Mouse (Mus musculus) T-helper 2 cell (primary cell): ENCODE measurements at regions not wholly inside any gene's neighbourhood (a gene's known extent, or its start where the extent isn't known, plus 50 kb on each side); places are given as distances from the start of the nearest gene placed in this dataset.

Experiments
- in situ Hi-C: fragments of 300-600 bp; cut with MboI, MseI; formaldehyde crosslinking; loops from one replicate; pipeline ENCODE4 v1.15.1; 2025; ENCODE audit warnings: high pct_unique_total_duplicates

DNA sequence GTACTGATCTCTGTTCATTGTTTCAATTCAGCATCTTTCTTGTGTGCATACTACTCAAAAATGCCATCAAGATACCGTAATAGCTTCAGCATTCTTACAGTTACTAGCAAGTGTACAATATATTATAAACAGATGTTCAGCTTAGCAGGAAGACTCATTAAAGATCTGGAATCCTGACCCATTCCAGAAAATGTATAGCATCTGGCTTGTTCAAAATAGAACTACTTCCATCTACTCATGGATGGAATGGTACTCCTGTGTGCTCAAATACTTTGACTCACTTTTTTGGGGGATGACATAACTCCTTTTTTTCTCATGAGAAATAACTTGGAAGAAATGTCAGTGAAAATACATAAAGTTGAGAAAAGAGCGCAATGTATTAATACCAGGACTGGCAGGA is 291.2 kb upstream of the Manea start:
- in situ Hi-C loops, result no loop called here

DNA sequence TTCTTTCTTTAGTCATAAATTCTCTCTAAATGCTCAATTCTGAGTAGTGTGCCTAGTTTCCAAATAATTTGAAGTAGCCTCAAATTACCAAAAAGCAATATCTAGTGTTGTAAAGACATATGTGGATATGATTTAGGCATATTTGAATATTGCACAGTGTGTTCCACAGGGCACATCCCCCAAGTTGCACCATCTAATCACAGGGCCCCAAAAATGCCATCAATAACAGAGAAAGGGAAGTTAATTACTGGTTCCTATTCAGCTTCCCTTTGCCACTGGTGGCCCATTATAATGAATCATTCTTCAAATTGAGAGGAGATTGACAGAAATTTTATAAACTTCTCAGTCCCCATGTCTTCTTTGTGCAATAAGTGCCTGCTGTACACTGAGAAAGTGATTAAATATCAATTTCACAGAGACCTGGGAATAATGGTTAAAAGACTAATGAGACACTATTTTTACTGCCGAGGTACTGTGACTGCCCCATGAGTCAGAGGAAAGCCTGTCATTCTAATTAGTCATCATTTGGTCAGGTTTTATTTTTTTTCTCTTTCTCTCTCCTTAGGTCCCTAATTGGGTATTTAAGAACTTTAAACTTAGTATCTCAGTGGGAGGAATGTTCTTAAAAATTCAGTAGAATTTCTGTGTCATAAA is 284.0 kb upstream of the Manea start:
- in situ Hi-C loops, result no loop called here

DNA sequence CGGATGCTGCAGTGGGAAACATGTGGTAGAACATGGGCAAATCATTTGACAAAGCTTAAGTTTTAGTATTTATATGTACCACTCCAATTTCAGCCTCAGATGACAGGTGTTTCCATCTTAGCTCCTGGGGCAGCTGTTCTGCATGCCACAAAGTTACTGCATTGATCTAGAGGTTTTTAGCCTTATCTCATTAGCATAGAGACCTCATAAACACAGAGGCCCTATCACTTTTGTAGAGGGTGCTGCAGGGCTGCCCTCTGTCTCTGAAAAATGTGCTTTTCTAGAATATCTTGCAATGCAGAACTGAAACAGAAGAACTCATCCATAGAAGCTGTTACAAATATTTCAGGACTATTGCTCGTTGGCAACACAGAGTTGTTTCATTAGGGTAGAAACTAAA is 283.0 kb upstream of the Manea start:
- in situ Hi-C loops, result no loop called here

DNA sequence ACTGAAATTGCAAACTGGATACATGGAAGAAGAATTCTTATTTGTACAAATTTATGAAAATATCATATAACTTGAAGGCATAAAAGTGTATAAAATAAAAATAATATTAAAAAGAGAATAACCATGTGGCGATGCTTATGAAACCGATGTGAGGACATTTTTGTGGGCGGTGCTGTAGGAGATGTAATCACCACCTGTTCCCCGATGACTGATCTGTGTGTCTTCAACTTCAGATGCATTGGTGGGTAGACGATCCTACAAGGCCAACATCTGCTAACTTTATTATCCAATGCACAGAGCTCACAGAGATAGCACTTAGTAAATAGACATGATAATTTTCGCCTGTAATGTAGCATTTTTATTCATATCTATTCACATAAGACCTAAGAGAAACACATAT is 281.1 kb upstream of the Manea start:
- in situ Hi-C loops, result no loop called here

DNA sequence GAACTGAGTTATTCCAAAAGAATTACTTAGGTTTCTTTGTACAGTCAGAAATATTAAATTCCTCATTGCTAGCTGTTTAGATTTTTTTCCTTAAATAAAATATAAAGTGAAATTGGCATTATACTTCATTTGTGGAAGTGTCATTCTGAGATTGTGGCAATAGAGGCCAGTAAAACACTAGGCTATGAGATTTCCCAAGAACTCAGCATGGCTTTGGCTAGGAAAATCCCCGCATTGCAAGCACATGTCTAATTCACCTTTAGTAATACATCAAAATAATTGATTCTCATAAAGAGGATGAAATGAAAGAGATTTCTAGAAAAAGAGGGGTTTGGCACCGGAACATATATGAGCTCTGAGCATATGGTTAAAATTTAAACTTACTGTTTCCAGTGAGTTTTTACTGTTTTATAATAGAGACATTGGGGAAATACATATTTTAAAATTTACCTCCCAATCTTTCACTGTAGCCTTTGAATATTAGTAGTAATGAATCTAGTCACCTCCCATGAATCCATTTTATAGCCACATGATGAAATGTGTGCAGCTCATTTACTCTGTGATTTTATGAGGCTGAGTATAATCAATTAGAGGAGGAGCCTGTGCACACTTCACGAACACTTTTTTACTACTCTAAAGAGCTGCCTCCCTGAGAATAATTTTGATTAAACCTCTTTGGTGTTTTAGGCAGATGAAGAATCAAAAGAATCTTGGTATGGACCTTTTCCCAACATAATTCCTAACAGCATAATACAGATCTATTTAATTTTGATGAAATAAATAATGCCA is 242.6 kb upstream of the Manea start:
- in situ Hi-C loops, result no loop called here

DNA sequence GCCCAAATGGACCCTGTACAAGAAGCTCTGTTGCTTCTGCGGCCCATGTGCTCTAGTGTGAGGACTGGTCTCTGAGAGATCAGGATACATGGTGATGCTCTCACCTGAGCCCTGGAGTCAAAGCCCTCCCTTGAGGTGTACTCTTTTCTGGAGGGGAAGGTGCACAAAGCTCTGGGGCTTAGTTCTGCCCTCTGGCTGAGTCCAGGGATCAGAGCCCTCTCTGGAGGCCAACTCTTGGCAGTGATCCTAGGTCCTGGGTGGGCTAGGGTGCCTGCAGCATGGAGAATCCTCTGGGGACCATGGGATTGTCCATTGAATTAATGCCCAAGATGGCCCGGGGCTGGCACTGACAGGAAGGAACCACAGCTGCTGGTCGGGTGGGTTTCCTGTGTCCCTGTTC is 209.0 kb upstream of the Manea start:
- in situ Hi-C loops, result no loop called here

DNA sequence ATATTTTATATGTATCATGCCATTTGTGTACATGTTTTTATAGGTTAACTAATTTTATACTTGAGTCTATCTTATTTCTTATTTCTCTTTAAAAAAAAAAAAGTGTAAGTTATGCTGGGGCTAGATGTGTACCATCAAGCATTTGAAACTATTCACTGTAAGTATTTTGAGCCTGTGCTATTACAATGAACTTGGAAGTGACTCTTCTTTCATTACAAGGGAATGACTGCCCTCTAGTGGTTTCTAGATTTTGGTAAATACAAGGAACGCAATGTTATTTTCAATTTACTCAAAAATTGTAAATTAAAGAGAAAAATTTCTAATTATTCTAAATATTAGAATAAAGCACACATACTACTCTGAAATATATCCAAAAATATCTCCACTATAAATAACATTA is 197.1 kb upstream of the Manea start:
- in situ Hi-C loops, result loop anchor here (25.0 kb wide), 1 partner anchor 1632 kb away; no protein-coding TSS in a partner anchor

DNA sequence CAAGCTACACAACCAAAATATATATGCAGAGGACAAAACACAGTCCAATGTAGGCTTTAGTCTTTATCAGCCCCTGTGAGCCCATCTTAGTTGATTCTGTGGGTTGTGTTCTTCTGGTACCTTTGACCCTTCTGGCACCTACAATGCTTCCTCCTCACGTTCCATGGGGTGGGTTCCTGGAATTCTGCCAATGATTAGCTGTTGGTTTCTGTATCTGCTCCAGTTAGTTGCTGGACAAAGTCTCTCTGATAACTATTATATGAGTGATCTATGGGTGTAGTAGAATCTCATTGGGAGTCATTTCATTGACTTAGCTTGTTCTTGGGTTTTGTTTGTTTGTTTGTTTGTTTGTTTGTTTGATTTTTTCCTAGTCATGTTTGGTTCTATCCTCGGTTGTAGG is 195.8 kb upstream of the Manea start:
- in situ Hi-C loops, result loop anchor here (25.0 kb wide), 1 partner anchor 1630 kb away; no protein-coding TSS in a partner anchor

DNA sequence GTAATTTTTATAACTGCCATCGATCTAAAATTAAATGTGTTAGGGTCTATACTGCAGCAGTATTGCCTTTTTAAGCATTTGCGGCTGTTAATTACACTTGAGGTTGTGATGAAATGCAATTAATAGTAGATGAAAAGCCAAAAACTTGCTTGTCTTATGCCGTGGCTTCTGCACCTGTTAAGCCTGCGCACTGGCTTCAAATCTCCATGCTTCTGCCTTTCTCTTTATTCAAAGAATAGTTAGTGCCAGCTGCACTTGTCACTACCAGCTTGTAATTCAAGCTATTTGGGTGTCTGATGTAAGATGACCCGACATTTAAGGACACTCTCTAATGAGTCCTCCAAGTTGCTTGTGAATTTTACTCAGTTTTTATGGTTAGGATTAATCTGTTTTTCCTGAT is 161.3 kb upstream of the Manea start:
- in situ Hi-C loops, result no loop called here

DNA sequence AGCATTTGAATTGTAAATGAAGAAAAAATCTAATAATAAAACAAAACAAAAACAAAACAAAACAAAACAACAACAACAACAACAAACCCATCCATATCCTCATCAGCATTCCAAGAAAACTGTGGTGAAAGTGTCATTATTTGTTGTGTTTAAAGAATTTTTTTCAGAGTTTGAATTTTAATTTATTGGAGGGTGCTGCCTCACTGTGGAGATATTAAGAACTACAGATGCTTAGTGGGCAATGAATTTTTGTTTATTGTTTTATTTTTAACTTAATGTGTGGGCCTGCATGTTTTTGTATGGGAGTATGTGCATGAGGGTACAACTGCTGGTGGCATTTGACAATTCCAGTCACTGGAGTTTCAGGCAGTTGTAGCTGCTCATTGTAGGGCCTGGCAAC is 147.6 kb upstream of the Manea start:
- in situ Hi-C loops, result no loop called here

DNA sequence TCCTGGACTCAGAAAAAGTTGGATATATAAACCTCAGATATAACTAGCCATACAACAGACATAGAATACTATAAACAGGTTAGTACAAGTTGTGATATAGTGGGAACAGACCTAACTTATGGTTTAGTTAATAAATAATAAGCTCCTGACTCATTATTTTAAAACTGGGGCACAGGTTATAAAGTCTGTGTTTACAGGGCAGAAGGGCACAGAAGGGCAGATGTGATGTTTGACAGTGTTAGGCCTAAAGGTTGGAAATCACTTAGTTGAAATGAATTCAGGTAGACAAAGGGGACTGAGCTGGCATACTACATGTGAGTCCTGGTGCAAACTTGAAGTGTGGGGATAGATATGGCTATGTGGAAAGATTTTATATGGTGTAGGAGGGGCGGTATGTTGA is 128.2 kb upstream of the Manea start:
- in situ Hi-C loops, result no loop called here

DNA sequence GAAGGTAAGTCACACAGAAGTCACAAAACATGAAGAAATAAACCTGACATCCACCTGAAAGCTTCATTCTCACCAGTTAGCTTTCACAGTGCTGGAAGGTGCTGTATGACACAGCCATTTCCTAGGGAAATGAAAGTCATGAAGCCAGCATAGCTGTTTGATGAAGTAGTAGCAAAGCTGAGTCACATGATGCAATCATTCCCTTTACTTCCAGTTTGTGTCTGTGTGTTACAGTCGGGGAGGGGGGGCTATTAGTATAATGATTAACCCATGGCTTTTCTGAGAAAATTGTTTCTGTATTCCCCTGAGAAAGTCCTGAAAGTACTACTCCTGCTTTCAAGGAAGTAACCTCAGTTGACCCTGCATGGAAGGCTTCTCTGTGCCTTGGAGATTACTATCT is 94.8 kb upstream of the Manea start:
- in situ Hi-C loops, result no loop called here

DNA sequence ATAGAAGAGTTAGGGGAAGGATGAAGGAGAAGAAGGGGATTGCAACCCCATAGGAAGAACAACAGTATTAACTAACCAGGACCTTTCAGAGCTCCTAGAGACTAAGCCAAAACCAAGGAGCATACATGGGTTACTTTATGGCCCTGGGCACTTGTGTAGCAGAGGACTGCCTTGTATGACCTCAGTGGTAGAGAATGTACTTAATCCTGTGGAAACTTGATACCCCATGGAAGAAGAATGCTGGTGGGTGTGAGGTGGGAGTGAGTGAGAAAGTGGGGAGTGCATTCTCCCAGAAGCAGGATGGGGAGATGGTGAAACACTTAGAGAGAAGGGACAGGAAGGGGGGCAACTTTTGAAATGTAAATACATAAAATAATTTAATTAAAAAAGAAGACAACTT is 75.4 kb upstream of the Manea start:
- in situ Hi-C loops, result no loop called here

DNA sequence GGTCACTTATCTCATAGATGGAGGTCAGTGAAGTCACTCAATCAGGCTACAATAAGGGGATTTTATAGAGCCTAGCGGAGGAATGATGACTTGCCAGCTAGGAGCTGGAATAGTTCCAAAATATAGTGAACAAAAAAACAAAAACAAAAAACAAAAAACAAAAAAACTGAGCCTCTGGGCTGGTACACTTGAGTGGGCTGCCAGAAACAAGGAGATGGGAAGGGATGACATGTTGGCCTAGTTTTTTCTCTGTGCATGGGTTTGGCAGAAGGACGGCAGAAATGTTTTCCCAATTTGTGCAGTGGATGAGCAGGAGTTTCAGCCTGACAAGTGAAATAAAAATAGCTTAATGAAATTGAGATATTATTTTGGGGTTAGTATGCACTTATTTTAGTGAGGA is 57.6 kb upstream of the Manea start:
- in situ Hi-C loops, result no loop called here

DNA sequence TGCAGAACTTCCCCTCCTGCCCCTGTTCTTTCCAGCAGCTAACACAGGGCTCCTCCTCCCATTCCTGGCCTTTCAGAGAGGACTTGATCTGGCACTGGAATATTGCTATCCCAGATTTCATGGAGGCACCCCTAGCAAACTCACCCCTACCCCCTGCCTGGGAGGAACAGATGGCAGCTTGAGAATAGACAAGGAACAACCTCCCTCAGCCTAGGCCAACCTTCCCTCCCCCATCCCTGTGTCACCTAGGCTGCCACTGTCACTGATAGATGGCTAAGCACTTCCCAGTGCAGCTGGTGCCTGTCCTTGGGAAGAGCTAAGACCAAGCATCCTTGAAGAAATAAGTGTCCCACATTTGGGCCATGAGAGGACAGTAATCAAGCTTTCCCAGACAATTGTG is 55.5 kb upstream of the Manea start:
- in situ Hi-C loops, result no loop called here
